Mouse (Mus musculus): ENCODE measurements around the gene Grwd1.

GRCm38 (mm10) chr7:45800546-45801204 is 30.1 kb downstream of the Grwd1 start:
- no peak for TF ChIP-seq CTCF (IDR thresholded peaks at IDR 0.05; ENCODE audit: low read depth)
- no peak for TF ChIP-seq EP300 (IDR thresholded peaks at IDR 0.05; ENCODE audit: low read depth)
